Mouse (Mus musculus) retina, embryonic 14.5 days (tissue): ENCODE measurements around the gene Eef2.

ENCODE experiments used
- DNase-seq: peaks from one replicate; pipeline ENCODE4 v3.0.0-alpha.2; 2015; ENCODE audit warnings: low spot score

The Eef2 gene

DNA sequence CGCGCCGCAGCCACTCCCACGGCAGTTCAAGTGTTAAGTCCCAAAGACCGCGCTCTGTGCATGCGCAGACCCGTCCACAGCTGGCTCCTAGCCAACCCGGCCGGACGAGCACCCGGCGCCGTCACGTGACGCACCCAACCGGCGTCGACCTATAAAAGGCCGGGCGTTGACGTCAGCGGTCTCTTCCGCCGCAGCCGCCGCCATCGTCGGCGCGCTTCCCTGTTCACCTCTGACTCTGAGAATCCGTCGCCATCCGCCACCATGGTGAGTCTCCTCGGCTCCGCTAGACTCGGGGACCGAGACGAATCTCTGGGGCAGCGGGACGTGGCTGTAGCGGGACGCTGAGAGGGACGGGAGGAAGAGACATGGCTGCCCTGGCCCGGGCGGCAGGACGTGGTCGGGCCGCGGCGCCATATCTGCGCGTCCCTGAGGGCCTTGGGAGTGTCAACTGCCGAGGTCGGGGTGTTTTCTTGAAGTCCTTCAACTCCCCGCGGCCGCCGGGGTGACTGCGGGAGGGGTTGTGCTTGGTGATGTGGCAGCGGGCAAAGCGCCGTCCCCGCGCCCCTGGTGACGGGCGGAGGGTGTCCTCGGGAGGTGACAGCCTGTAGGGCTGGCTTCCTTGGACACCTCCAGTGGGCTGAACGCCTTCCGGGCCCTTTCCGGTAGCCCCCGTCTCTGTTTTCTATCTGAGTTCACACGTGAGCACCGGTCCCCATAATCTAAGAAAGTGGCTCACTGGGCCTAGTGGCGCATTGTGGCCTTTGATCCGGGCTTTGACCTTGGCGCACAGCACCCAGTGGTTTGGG is at the start of gene Eef2:
Eef2 (plus strand) TSS at position 166 of the 806 bp plus-strand sequence.
- DNase-seq: peak; percentile 99

DNA sequence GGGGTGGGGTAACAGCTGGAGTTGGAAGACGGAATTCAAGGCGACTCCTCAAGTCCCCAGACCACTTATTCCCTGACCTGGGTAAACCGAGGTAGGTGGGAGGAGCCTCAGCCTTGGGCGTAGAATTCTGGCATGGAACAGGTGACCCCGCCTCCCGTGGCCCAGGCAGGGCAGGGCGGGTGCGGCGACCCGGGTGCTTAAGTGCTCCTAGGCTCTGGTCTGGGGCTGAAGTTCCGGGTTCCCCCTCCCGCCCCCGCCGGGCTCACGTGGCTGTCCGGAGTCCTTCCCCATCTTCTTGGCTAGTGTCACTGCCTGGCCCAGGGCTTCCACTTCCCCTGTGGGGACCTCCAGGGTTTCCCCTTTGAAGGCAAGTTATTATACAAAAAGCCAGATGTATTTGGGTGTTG is 42.2 kb upstream of the Eef2 start:
- no peak for DNase-seq

DNA sequence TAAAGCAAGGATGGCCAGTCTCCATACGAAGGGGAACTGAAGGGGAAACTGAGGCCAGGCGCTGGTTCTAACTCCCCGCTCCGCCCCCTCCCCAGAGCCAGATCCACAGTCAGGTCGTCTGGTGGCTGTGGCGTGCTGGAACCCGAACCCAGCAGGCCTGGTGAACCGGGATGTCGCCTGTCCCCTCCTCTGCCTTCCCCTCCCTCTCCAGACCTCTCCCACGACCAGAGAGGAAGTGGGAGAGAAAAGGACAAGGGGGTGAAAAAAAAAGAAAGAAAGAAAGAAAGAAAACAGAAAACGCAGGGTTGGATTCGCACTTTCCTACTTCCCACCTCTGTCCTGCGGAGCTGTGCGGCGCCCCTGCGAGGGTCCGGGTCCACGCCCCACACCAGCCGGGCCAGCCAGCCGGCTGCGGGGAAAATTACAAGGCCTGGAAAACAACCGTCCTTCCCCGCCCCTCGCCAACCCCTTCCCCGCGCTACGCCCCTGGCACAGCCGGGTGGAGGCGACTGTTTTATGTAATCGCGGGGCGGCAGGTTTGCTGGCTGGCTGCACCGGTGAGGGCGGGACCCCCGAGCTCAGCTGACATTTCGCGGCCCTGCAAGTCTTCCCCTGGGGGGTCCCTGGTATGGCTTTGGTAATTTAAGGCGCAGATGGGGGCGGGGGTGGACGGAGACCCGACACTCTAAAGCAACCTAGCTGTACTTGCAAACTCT is 41.3 kb upstream of the Eef2 start, which contains the start of gene Zbtb7a:
Zbtb7a (plus strand) TSS at position 255 of the 716 bp plus-strand sequence.
- DNase-seq: peak; percentile 52

DNA sequence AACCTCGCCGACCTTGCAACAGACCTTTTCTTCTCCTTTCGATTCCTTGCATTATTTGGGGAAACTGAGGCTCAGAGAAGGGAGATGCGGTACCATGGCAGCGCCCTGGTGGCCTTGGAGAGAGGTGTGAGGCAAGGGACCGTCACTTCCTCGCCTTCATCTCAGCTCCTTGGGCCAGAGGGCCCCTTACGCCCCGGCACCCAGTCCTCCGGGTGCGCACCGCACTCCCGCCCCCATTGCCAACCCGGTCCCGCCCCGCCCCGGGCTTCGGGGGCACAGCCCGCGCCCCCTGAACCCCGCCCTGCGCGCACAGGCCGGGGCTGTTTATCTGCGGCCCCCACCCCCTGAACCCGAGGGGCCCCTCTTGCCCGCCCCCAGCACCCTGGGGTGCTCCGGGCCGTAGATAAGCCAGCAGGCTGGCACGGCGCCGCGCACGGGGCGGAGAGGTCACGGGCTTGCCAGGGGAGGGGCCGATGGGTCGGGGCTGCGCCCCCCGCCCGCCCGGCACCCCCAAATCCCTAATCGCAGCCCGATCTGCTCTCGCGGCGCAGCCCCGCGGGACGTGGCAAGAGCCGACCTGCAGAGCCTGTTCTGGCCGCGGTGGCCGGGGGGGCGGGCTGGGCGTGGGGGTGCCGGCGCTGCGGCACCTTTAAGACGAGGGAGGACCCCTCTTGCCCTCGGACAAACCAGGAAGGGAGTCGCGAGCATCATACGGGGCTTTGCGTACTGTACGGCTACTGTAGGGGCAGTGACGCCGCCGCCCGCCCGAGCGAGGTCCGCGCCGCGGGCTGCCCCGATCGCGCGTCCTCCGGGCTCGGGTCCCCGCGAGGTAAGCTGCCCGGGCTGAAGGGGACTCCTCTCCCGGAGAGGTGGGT is 40.4 kb upstream of the Eef2 start:
- peak; percentile 69 for DNase-seq

DNA sequence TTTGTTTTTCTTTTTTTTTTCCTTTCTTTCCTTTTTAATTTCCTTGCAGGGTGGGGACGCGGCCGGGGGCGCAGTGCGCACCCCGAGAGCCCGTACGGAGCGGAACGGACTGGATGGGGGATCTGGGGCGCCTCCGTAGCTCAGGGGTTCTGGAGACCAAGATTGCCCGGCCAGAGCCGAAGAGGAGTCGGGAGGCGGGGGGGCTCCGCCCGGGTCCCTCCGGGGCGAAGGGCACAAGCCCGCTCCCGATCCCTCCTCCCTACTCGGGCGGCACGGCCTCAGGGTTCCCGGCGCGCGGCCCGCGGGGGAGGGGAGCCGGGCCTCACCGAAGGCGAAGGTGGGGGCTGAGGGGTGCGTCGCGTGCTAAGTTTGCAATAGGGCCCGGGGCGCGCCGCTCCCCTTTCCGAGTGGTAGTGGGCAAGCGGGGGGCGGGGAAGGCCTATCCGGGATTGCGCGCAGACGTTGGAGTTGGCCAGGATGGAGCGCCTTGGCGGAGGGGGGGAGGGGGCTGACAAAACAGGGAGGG is 39.7 kb upstream of the Eef2 start:
- DNase-seq: peak; percentile 78

DNA sequence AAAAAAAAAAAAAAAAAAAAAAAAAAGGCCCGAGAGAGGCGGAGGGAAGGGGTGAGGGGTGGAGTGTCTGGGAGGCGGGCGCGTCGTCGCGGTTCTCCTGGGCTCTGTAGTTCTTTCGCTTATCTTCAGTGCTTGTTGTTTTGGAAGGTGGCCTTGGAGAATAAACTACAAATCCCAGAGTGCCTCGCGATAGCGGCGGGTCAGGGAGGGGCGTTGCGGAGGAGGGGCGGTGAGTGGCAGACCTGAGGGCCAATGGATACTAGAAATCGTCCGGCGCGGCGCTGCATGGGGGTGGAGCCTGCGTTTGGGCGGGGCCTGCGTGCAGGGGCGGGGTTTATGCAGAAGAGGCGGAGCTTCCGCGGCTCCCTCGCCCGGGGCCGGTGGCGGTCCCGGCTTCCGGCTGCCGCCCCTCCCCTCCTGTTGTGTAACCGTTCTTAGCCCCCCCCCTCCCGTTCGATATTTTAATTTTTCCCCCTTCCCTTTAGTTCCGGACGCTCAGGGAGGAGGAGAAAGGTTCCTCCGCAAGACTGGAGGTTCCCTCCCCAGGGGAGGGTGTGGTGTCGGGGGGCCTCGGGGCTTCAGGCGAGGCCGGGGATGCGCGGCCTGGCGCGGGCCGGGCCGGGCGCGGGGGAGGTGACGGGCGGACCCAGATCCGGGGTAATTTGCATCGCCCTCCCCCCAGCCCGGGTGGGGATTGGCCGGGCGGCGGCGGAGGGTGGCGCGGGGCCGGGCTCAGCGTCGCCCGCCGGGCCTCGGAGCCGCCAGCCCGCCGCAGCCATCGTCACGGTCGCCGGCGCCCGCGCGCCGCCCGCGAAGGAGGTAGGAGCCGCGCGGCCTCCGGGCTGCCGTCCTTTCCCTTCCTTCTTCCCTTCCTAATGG is 38.9 kb upstream of the Eef2 start:
- DNase-seq: peak; percentile 99

DNA sequence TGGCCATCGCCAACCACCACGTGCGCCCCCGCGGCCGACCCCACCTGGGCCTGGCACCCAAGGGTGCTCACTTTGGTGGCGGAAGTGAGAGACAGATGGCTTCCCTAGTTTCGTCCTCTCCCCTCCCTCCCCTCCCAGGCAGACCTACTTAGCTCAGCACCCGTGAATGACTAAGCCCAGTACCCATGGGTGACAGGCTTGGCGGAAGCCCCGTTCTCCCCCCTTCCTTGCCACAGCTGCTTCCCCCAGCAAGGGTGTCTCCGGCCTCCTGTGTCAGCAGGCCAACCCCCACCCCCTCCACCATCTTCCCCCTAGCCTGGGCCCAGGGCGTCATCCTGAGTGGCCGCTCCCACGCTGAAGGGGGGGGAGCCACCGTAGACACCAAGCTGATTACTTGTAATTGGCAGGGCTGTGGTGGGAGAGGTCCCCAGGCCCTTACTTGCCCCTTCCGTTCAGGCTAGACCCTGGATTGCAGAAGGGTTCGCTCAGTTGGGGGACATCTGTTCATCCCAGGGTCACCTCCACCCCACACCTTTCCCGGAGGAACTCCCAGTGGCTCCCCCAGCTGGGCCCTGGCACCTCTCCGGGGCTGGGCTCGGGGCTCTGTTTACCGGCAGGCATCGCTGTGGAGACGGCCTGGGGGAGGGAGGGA is 38.2 kb upstream of the Eef2 start:
- peak; percentile 62 for DNase-seq

DNA sequence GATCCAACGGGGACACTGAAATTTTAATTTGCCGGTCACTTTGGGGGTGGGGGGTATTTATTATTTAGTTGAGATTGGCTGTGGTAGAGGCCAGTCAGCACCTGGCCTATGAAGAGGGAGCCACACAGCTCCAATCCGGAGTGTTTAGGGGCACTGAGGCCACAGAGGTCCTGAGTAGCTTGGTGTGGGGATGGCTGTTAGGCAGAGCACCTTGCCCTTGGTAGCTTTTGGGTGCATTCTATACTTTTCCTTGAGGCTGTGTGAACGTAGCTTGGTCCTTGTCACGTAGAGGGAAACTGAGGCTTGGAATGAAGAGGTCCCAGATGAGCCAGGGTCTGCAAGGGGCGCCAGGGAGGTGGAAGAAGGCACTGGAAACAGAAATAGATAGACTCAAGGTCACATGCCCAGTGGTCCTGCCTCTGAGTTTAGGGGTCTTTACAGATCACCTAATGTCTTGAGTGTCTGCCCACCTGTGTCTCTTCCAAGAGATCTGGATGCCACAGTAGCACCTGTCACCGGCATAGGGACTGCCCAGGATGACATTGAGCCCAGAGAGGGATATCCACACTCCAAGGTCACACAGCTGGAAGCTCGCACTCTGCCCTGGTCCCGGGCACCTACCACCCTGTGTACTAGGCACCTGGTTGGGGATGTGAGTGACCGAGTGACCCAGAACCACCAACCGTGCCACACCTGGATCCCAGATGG is 37.5 kb upstream of the Eef2 start:
- DNase-seq: no peak

DNA sequence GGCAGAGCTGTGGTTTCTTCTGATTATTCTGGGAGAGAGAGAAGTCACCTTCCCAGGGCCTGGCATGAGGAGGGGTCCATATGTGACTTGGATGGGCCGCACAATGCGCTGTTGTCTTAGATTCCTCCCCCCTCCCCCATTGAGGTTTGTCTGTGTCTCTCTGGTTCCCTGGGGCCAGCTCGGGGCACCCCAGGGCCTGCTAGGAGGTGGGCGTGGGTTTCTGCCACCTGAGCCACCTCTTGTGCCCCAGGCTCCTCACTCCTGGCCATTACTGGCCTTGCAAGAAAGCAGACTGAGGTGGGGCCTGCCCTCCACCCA is 36.9 kb upstream of the Eef2 start:
- no peak for DNase-seq

DNA sequence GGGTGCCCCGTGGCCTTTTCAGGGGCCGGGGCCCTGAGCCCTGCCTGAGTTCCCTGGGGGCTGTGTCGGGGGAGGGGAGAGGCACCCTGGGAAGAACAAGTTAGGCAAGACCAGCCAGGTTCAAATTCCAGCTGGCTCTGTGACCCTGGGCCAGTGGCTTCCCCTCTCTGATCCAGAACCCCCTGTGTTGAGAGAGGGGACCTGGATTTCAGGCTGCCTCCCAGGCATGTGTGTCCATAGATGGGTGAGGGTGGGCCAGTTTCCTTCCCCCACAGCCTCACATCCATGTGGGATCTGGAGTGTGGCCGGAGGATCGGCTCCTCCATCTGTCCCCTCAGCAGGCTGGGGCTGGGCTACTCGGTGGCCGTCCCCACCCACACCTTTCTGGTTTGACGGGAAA is 36.4 kb upstream of the Eef2 start:
- DNase-seq: no peak

DNA sequence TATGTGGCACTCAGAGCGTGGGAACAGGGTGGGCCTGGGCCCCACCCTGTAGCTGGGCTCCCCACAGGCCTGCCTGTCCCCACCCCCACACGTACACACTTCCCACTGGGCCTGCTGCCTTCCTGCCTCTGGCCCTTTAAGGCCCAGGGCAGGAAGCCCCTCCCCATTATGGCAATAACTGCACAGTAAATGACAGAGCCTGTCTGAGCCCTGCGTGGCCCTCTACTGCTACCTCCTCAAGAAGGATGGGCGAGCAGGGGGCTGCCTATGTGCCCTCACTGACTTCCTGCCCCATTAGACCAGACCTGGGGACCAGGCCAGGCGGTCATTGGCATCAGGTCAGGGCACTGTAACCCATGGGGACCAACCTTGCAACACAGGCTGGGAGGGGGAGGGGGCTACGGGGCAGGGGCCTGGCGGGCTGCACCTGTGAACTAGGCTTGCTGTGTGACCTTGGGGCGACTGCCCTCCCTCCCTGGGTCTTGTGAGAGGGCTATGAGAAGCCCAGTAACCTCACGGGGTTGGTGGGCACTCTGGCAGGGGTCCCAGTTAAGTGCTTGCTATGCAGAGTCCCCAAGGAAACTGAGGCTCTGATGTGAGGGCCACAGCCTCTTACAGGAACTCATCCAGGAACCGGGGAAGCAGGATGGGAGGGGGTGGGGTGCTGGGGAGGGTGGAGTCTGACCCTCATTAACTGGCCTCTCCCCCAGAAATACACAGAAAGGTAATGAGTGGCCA is 35.5 kb upstream of the Eef2 start:
- DNase-seq: no peak

DNA sequence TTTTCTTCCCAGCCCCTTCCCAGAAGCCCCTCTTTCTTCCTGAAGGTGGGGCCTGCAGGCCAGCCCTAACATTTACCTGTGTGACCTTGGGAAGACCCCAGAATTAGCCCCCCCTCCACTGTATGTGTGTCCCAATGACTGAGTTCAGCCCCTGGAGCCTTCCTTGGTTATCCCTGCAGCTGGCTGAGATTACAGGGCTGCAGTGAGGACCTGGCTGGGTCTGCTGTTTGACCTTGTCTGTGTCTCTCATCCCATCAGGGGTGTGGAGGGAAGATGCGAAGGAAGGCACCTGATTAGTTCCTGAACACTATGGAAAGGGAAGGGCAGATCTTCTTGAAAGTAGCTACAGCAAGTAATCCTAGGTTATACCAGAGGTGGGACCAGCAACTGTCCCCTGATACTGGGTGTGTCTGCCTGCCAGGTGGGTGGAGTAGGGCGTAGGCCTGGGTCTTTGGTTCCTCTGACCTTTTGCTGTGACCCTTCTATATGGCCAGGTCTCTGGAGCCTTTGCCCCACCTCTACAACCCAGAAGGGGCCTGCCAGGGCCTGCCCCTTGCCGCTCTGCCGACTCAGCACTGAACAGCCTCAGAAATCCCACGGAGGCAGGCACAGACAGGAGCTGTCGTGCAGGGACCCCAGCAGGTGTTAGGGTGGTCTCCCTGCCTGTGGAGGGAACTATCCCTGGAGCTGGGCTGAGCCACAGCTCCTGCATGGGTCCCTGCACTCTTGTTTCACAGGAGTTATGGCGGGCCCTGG is 34.8 kb upstream of the Eef2 start:
- no peak for DNase-seq

DNA sequence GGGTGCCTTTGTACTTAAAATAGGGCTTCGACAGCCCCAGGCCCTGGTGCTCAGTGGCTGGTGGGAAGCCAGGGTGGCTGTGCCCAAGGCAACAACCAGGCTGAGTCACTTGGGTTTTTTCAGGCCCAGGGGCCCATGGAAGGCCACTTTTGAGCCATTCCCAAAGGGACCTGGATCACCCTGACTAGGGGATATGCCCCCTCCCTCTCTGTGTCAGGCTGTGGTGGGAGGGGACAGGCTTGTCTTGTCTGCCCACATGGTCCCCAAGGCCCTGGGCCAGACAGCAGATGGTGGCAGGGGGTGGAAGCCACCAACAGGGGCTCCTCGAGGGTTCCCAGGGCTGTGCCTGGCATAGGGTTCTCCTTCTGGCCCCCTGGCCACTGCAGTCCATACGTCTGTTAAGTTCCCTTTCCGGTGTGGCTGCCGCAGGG is 33.9 kb upstream of the Eef2 start:
- DNase-seq: no peak

DNA sequence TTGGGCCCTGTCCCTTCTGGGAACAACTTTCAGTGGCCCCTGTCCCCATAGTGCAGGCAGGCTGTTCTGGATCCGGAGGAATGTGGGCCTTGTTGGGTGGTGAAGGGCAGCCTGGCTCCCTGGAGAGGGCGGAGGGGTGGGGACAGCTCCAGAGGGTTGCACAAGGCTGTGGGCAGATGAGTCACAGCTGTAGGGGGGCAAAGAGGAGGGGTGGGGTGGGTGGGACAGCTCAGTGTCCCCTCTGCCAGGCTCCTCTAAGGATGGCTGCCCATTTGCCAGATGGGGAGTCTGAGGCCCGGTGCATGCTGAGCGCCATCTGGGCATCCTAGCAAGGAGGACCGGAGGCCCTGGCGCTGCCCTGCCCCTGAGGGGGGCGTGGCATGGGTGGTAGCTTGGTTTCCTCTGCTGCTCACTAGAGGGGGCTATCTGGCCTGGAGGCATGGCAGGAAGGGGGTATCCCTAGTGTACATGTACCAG is 33.2 kb upstream of the Eef2 start:
- DNase-seq: no peak

DNA sequence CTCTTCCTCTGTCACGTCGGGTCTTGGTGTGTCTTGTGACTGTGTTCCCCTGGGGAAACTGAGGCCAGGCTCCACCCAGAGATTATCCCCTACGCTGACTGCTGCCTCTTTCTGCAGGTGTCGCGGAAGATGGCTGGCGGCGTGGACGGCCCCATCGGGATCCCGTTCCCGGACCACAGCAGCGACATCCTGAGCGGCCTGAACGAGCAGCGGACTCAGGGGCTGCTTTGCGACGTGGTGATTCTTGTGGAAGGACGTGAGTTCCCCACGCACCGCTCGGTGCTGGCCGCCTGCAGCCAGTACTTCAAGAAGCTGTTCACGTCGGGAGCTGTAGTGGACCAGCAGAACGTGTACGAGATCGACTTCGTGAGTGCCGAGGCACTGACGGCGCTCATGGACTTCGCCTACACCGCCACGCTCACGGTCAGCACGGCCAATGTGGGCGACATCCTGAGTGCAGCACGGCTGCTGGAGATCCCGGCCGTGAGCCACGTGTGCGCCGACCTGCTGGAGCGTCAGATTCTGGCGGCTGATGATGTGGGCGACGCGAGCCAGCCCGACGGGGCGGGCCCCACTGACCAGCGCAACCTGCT is 32.5 kb upstream of the Eef2 start:
- DNase-seq: no peak

DNA sequence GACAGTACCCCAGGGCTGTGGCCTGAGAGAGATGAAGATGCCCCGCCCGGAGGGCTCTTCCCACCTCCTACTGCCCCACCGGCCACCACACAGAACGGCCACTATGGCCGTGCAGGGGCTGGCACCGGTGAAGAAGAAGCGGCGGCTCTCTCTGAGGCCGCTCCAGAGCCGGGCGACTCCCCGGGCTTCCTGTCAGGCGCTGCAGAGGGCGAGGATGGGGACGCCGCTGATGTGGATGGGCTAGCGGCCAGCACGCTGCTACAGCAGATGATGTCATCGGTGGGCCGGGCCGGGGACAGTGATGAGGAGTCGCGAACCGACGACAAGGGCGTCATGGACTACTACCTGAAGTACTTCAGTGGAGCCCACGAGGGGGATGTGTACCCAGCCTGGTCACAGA is 31.8 kb upstream of the Eef2 start:
- no peak for DNase-seq

DNA sequence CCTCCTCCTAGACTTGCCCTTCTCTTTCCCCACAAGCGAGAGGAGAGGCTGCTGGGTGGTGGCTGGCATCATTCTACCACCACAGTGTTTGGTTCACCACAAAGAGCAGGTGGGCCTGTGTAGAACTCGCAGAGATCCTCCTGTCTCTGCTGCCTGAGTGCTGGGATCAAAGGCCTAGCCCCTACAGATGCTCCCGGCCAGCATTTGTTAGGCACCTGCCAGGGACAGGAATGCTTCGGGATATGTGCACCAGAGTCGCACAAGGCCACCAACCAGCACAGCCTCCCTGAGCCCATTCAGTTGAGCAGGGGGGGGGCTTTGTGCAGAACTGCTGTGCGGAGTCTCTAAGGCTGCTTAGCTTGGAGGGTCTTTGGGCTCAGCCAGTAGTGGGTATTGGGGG is 31.1 kb upstream of the Eef2 start:
- DNase-seq: no peak

DNA sequence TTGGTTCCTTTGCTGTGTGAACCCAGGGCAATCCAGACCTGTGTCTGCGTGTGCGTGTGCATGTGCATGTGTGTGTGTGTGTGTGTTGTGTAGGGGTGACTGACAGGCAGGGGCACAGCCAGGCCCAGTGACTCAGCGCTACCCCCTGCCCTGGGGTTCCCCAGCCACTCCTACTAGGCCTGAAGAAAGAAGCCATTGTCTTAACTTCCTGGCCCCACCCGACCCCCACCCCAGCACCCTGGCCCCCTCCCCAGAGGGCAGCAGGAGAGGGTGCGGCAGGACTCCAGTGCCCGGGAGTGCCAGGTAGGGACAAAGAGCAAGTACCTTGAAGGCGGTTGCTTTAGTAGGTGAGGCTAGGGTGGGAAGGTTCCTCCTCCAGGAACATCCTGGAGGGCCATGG is 30.7 kb upstream of the Eef2 start:
- no peak for DNase-seq
